Mouse (Mus musculus) heart, embryonic 16.5 days (tissue): ENCODE data around the gene Fam69b. TPM values are rescaled to one million over a fixed set of nuclear protein-coding genes. Genes with fewer than 3 reads are reported as not detected.

Experiments used
- ATAC-seq: fragments of 200-750 bp; cut with Nextera tagmentation; replicated peaks from 2 replicates; pipeline ENCODE4 v1.8.0; 2017; ENCODE audit warnings: moderate number of reproducible peaks; ENCODE audit not compliant: insufficient read depth, low FRiP score; ENCODE audit errors: extremely low read depth
- H3K27ac ChIP-seq: fragments of 300-500 bp; sonication (generic); 2 replicates; pipeline ENCODE4 v1.5.1; 2014; ENCODE audit warnings: mild to moderate bottlenecking, low read length, control low read depth, moderate library complexity
- H3K27me3 ChIP-seq: fragments of 300-500 bp; sonication (generic); 2 replicates; pipeline ENCODE4 v1.6.1; 2014; ENCODE audit warnings: low read length, mixed read lengths; ENCODE audit not compliant: control insufficient read depth, insufficient read depth
- H3K36me3 ChIP-seq: fragments of 300-500 bp; sonication (generic); 2 replicates; pipeline ENCODE4 v1.6.1; 2014; ENCODE audit not compliant: control insufficient read depth, insufficient read depth
- H3K4me1 ChIP-seq: fragments of 300-500 bp; sonication (generic); 2 replicates; pipeline ENCODE4 v1.6.1; 2014; ENCODE audit warnings: low read length, mixed read lengths; ENCODE audit not compliant: control insufficient read depth, insufficient read depth
- H3K4me2 ChIP-seq: fragments of 300-500 bp; sonication (generic); 2 replicates; pipeline ENCODE4 v1.6.1; 2014; ENCODE audit warnings: low read depth, mild to moderate bottlenecking, control low read depth, low read length
- H3K4me3 ChIP-seq: fragments of 300-500 bp; sonication (generic); 2 replicates; pipeline ENCODE4 v1.5.1; 2014; ENCODE audit warnings: mild to moderate bottlenecking, control low read depth, low read length
- H3K9ac ChIP-seq: fragments of 300-500 bp; sonication (generic); 2 replicates; pipeline ENCODE4 v1.6.1; 2014; ENCODE audit warnings: low read length, control low read depth
- H3K9me3 ChIP-seq: fragments of 300-500 bp; sonication (generic); replicated peaks from 2 replicates; pipeline ENCODE4 v1.6.1; 2016; ENCODE audit warnings: low read length; ENCODE audit not compliant: control insufficient read depth
- WGBS: fragments of 180-500 bp; shearing (Covaris S2); extraction: QIAGEN DNeasy Blood & Tissue Kit; methylation state at CpG from one replicate; pipeline ENCODE4 v1.1.7; 2014; 5-methylcytosine and 5-hydroxymethylcytosine counted together
- polyA plus RNA-seq: library from polyadenylated mRNA; unstranded; fragments of >200 nt; fragmentation: Nextera tagmentation; extraction: Ambion mirVana; gene quantifications from 2 replicates; pipeline ENCODE4 v1.2.1, GENCODE M21; 2015

Gene Fam69b
- polyA plus RNA-seq, 1 experiment from 2014 or later, result 12.5 TPM

- Histone ChIP-seq H3K4me3 (peak overlapping the region; percentile 61), H3K27ac (peak overlapping the region; percentile 66), H3K9ac (peak overlapping the region; percentile 74), H3K9me3 (no peaks in the 10 kb centered on the region), H3K4me1 (peaks cover 27% of the 10 kb centered on the region), H3K27me3 (no peaks in the 10 kb centered on the region), H3K36me3 (no peaks in the 10 kb centered on the region), H3K4me2 (peak overlapping the region; percentile 66)
- ATAC-seq, result no peak
- 14% methylated on average over 6 of the region's 6 CpGs for WGBS
Observed at GRCm38 (mm10) chr2:26603159-26603558, 25.1 kb upstream of the Fam69b start.

DNA sequence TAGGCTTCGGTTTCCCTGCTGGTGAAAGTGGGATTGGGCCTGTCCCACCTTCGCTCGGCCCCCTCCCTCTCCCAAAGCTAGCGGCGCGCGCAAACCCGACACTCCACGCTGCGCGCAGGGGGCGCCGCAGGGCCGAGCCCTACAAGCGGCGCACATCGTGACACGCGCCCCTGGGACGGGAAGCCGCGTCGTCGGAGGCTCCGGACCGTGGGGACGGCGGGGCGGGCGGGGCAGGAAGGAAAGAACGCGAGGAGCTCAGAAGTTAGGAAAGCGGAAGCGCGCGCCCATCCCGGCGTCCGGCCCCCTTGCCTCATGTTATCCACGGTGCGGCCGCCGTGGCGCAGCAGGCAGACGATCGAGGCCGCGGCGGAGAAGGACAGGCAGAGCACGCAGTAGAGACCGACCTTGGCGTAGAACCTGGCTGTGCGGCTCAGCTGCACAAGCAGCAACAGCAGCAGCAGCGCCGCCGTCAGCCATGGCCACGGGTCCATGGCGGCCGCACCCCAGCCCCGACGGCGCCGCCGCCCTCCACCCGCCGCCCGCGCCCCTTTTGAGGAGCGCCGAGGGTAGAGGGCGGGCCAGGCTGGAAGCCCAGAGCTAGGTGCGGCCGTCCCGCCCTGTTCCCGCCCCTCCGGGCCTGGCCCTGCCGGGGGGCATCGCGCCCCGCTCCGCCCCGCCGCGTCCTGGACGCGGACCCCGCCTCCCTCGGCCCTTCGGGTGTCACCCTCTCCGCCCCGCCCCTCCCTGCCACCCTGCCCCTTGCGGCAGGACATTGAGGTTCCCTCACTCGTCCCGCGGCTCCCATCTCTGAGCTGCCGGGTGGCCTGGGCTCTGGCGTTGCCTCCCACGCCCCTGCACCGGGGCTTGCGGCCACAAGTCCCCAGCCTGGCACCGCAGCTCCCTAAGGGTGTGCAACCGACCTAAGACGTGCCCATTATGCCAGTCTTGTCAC lies 24.3 kb upstream of the Fam69b start, which contains the start of gene Agpat2:
TSS of gene Agpat2 (minus strand) at position 698 of the 952 bp plus-strand sequence.
- Histone ChIP-seq H3K27ac (peak within 1 kb of the TSS; percentile 66), H3K27me3 (no peaks in the 10 kb centered on the region), H3K9ac (peak within 1 kb of the TSS; percentile 74), H3K36me3 (no peaks in the 10 kb centered on the region), H3K4me1 (peaks cover 28% of the 10 kb centered on the region), H3K4me2 (peak within 1 kb of the TSS; percentile 66), H3K4me3 (peak within 1 kb of the TSS; percentile 61), H3K9me3 (no peaks in the 10 kb centered on the region)
- WGBS, result under 1% methylated on average over 95 of the region's 103 CpGs
- ATAC-seq, result peak; percentile 90

GRCm38 (mm10) chr2:26605331-26605730 lies 22.9 kb upstream of the Fam69b start:
- Histone ChIP-seq H3K4me1 (peaks cover 30% of the 10 kb centered on the region), H3K36me3 (no peaks in the 10 kb centered on the region), H3K9ac (no peak overlapping the region), H3K4me3 (no peak overlapping the region), H3K4me2 (no peak overlapping the region), H3K27ac (no peak overlapping the region), H3K9me3 (no peaks in the 10 kb centered on the region), H3K27me3 (no peaks in the 10 kb centered on the region)
- 85% methylated on average over 8 of the region's 8 CpGs for WGBS
- ATAC-seq, result no peak

- Histone ChIP-seq H3K9ac (no peak overlapping the region), H3K4me1 (peaks cover 30% of the 10 kb centered on the region), H3K9me3 (no peaks in the 10 kb centered on the region), H3K36me3 (no peaks in the 10 kb centered on the region), H3K27me3 (no peaks in the 10 kb centered on the region), H3K27ac (peak overlapping the region; percentile 63), H3K4me3 (no peak overlapping the region), H3K4me2 (no peak overlapping the region)
- WGBS, result 65% methylated on average over 3 of the region's 3 CpGs
- no peak for ATAC-seq
Observed at GRCm38 (mm10) chr2:26606579-26606978, 21.7 kb upstream of the Fam69b start.

DNA sequence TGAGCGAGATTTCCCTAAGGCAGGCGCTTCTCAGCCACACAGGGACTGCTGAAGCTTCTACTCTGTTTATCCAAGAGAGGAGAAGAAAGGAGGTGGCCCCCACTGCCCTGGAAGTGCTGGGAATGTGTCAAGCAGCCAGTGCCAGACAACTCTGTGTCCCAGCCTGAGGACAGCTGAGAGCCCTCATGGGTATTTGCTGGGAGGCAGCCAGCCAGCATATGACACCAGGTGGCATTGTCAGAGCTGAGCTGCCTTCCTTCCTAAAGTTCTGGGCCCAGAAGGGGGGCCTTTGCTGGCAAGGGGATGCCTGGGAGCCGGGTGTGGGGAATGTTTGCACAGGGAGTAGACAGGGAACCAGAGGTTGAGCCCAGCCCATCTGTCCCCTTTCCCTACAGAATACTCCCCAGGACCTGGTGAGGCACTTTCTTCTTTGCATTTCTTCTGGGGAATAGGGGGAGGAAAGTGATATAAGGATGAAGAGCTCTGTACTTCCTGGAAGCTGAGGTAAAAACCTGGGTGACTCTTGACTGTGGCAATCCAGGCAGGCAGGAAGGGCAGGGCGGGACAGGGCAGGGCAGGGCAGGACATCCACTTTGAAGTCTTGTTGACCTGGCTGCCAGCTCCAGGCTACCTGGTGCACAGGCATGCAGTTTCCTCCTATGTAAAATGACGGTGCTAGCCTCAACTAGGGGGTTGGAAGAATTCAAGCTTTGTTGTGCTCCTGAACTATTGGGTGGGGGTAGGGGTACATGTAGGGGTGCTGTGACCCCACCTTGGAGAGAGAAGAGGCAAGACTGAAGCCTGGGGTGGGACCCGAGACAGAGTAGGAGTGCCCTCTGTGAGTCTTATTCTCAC lies 21.0 kb upstream of the Fam69b start:
- no peak overlapping the region for H3K4me2 ChIP-seq
- H3K9me3 ChIP-seq, result no peaks in the 10 kb centered on the region
- 39% methylated on average over 6 of the region's 6 CpGs for WGBS
- no peak overlapping the region for H3K4me3 ChIP-seq
- H3K36me3 ChIP-seq, result no peaks in the 10 kb centered on the region
- H3K9ac ChIP-seq, result no peak overlapping the region
- peak overlapping the region; percentile 63 for H3K27ac ChIP-seq
- peak; percentile 35; the same call in 1 of the 2 replicates for ATAC-seq
- no peaks in the 10 kb centered on the region for H3K27me3 ChIP-seq
- peaks cover 30% of the 10 kb centered on the region for H3K4me1 ChIP-seq

DNA sequence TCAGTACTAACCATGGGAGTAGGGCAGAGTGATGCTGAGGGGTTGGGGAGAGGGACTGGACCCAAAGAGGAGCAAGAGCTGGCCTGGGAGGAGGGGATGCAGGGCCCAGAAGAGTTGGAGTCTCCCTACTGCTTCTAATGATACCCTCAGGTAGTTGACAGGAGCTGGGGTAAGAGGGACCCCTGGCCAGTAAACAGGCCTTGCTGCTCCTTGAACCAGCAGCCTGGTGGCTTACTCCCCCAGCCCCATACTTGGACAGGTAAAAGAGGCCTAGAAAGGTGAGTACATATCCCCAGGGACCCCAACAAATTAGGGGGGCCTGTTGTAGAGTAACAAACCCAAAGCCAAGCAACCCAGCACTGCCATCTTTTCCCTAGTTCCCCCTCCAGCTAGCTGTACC lies 19.5 kb upstream of the Fam69b start:
- H3K27ac ChIP-seq, result no peak overlapping the region
- no peak overlapping the region for H3K9ac ChIP-seq
- H3K36me3 ChIP-seq, result no peaks in the 10 kb centered on the region
- no peaks in the 10 kb centered on the region for H3K27me3 ChIP-seq
- no peak for ATAC-seq
- no peak overlapping the region for H3K4me2 ChIP-seq
- peaks cover 23% of the 10 kb centered on the region for H3K4me1 ChIP-seq
- no peak overlapping the region for H3K4me3 ChIP-seq
- H3K9me3 ChIP-seq, result no peaks in the 10 kb centered on the region

DNA sequence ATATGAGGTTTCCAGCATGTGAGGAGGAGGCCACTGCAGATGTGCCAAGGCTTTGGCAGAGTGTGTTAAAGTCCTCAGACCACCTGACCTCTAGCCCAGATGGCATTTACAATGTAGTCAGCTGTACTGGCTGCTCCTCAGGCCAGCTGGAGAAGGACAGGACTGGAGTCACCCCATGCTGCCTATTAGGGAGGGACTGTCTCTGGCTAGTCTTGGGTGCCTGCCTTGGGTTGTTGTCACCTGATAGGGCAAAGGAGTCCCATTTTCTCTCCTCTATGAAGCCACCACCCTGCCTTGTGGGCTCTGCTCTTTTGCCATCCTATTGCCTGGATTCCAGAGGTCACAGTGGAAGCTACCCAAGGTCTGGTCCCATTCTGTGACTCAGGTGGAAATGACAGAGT lies 19.0 kb upstream of the Fam69b start:
- Histone ChIP-seq H3K9ac (no peak overlapping the region), H3K4me2 (no peak overlapping the region), H3K36me3 (no peaks in the 10 kb centered on the region), H3K27ac (no peak overlapping the region), H3K27me3 (no peaks in the 10 kb centered on the region), H3K4me1 (peaks cover 23% of the 10 kb centered on the region), H3K9me3 (no peaks in the 10 kb centered on the region), H3K4me3 (no peak overlapping the region)
- ATAC-seq, result no peak

- ATAC-seq, result no peak
- WGBS, result 78% methylated on average over 3 of the region's 3 CpGs
- Histone ChIP-seq H3K4me3 (no peak overlapping the region), H3K9ac (no peak overlapping the region), H3K27me3 (no peaks in the 10 kb centered on the region), H3K4me1 (peaks cover 20% of the 10 kb centered on the region), H3K9me3 (no peaks in the 10 kb centered on the region), H3K36me3 (no peaks in the 10 kb centered on the region), H3K4me2 (no peak overlapping the region), H3K27ac (no peak overlapping the region)
Observed at GRCm38 (mm10) chr2:26610526-26610925, 17.7 kb upstream of the Fam69b start.

DNA sequence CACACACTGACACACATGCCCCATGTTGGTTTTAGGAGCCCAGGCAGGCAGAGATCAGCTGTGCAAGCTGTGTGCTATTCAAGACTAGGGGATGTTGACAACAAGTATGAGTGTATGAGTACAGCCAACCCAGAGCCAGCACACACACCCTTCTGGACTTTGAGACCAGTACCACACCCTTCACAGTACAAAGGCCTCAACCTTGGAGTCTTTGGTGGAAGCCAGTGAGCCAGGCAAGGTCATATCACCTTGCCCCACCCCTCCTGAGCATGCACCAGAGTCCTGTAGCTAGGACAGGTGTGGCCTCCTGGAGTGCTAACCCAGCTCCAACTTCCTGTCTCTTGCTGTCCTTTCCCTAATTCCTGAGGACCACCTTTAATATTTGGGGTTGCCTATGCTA lies 17.2 kb upstream of the Fam69b start:
- no peaks in the 10 kb centered on the region for H3K36me3 ChIP-seq
- H3K9ac ChIP-seq, result no peak overlapping the region
- no peaks in the 10 kb centered on the region for H3K27me3 ChIP-seq
- H3K9me3 ChIP-seq, result no peaks in the 10 kb centered on the region
- H3K27ac ChIP-seq, result no peak overlapping the region
- no peak overlapping the region for H3K4me3 ChIP-seq
- H3K4me1 ChIP-seq, result peaks cover 19% of the 10 kb centered on the region
- no peak overlapping the region for H3K4me2 ChIP-seq
- no peak for ATAC-seq
